Mouse (Mus musculus): Measurements from ENCODE around the gene Nhlh1. TPM values are rescaled to one million over a fixed set of nuclear protein-coding genes. Genes with fewer than 3 reads are reported as not detected.

Gene Nhlh1
- polyA plus RNA-seq, 1 experiment from 2014 or later = not detected

DNA sequence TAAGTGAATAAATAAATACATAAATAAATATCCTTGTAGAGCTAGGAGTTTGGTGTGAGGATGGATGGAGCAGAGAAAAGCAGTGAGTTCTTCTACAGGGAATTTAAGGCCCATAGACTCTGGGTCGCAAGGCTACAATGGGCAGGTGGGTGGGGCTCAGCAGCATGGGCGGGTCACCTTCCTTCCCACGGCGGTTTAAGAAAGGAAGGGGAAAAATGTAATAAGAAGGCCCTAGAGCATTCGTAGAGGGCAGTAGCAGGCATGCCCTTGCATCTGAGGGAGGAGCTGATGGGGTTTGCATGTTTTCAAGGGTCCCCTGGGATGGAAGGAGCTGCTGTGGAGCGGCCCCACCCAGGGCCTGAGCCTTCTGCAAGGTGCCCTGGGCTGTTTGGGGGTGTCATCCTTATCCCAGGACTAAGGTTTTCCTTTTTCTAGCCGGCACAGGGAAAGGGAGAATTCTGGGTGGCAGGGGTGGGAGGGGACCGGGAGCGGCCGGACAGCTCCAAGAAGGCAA lies 4.5 kb downstream of the Nhlh1 start:
- ATAC-seq (ENCODE audit: low read depth) (no peak), DNase-seq (no peak)
- peaks cover 7% of the 10 kb centered on the region; the same call in 1 of the 2 replicates for H3K4me1 ChIP-seq (replicated peaks)
- no peak overlapping the region for H3K4me3 ChIP-seq (replicated peaks)
- no peaks in the 10 kb centered on the region for H3K36me3 ChIP-seq
- no peak overlapping the region for H3K9ac ChIP-seq
- 13% methylated on average over 10 of the region's 10 CpGs for WGBS (ENCODE audit: insufficient replicate concordance)
- H3K27ac ChIP-seq = no peak overlapping the region
- H3K9me3 ChIP-seq (replicated peaks) = no peaks in the 10 kb centered on the region
- H3K4me2 ChIP-seq = no peak overlapping the region
- peaks cover 62% of the 10 kb centered on the region for H3K27me3 ChIP-seq

DNA sequence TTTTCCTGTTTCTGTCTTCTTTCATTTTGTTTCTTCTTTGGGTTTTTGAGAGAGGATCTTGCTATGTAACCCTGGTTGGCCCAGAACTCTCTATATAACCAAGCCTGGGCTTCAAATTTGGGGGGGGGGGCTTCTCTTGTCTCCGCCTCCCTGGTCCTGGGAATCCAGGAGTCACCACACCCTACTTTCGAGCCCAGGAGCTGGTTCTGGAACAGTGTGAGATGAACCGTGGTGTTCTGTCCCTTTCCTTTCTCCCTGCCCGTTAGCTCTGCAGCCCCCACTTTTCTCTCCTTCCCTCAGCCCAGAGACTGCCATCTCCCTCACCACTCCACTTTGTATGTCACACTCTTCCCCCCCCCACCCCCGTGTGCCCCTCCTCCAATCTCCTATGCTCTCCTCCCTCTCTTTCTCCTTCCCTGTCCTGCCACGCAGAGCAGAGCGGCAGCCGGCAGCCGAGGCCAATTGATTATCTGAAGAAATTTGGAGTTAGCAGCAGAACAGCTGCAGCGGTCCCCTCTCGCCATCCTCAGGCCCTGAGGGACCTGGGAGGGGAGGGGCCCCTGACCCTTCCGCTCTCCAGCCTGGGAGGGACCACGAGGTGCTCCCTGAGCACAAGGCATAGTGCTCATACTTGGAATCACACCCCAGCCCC lies 8.1 kb downstream of the Nhlh1 start:
- Histone ChIP-seq H3K4me3 (replicated peaks) (no peak overlapping the region), H3K36me3 (no peaks in the 10 kb centered on the region), H3K9me3 (replicated peaks) (no peaks in the 10 kb centered on the region), H3K27me3 (peaks cover 32% of the 10 kb centered on the region), H3K27ac (no peak overlapping the region), H3K4me1 (replicated peaks) (peaks cover 7% of the 10 kb centered on the region; the same call in 1 of the 2 replicates), H3K4me2 (no peak overlapping the region), H3K9ac (no peak overlapping the region)
- ATAC-seq (ENCODE audit: low read depth) = no peak
- DNase-seq = no peak
- WGBS (ENCODE audit: insufficient replicate concordance) = 34% methylated on average over 13 of the region's 13 CpGs

DNA sequence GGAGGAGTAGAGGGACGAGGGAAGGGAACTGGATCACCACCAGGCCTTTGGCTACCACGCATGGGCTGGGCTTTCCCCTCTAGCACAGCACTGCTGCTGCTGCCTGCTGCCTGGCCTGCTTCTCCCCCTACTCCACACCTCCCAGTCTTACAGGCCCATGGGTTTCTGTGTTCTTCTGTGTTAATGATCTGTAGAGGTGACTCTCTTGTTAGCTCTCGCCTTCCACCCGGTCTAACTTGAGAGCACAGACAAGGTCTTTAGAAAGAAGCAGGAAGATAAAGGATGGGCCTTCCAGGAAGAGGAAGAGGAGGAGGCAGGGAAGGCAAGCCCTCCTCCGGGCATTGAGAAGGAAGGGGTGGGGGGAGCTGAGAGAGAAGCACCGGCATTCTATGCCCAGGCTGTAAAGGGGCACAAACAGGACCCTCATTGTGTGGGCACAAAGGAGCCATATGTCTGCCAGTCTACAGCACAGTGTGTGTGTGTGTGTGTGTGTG lies 9.1 kb downstream of the Nhlh1 start:
- H3K27ac ChIP-seq = no peak overlapping the region
- 15% methylated on average over 6 of the region's 6 CpGs for WGBS (ENCODE audit: insufficient replicate concordance)
- H3K4me2 ChIP-seq = no peak overlapping the region
- 0 out of 2 replicates have a peak overlapping the region, but pooled peaks have one; percentile 4 for H3K4me3 ChIP-seq (replicated peaks)
- no peaks in the 10 kb centered on the region for H3K9me3 ChIP-seq (replicated peaks)
- H3K27me3 ChIP-seq = peaks cover 22% of the 10 kb centered on the region
- H3K4me1 ChIP-seq (replicated peaks) = no peaks in the 10 kb centered on the region
- H3K36me3 ChIP-seq = no peaks in the 10 kb centered on the region
- ATAC-seq (ENCODE audit: low read depth) = no peak
- no peak overlapping the region for H3K9ac ChIP-seq
- no peak for DNase-seq

DNA sequence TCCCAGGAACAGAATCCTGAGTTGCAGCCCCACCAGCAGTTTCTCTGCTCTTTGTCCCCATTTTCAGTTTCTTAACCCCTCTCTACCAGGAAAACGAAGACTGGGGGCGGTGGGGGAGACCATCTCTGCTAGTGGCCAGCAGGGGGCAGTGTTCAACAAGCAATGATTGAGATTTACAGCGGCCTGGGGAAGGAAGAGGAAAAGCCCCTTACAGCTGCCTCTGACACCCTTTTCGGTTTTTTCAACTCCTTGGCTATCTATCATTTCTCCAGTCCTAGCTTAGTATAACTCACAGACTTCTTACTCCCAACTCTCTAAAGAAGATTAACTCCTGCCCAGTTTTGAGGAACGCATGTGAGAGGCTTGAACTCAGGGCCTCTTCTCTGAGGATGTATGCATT lies 10.4 kb downstream of the Nhlh1 start:
- Histone ChIP-seq H3K4me2 (no peak overlapping the region; the same call in 1 of the 2 replicates), H3K9me3 (replicated peaks) (no peaks in the 10 kb centered on the region), H3K9ac (no peak overlapping the region), H3K27me3 (peaks cover 9% of the 10 kb centered on the region), H3K4me1 (replicated peaks) (no peaks in the 10 kb centered on the region), H3K36me3 (no peaks in the 10 kb centered on the region), H3K27ac (no peak overlapping the region), H3K4me3 (replicated peaks) (no peak overlapping the region)
- ATAC-seq (ENCODE audit: low read depth) = no peak
- WGBS (ENCODE audit: insufficient replicate concordance) = 13% methylated on average over 5 of the region's 5 CpGs
- DNase-seq = no peak

DNA sequence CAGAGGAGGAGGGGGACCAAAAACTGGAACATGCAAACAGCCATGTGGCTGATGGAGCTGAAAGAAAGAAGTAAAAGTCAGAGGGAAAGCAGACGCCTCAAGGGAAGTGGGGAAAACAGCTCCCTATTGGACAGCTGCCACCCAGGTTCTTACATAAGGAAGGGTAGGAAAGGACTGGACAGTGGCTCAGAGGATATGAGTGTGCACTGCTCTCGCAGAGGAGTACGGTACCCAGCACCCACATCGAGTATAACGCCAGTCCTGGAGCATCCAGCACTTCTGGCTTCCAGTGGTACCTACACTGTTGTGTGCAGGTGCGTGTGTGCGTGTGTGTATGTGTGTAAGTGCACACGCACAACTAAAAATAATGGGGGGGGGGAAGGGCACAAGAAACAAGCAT lies 11.0 kb downstream of the Nhlh1 start:
- WGBS (ENCODE audit: insufficient replicate concordance) = 61% methylated on average over 8 of the region's 8 CpGs
- H3K4me3 ChIP-seq (replicated peaks) = no peak overlapping the region
- H3K9me3 ChIP-seq (replicated peaks) = no peaks in the 10 kb centered on the region
- no peak overlapping the region for H3K27ac ChIP-seq
- no peak overlapping the region for H3K4me2 ChIP-seq
- H3K4me1 ChIP-seq (replicated peaks) = no peaks in the 10 kb centered on the region
- H3K9ac ChIP-seq = no peak overlapping the region
- ATAC-seq (ENCODE audit: low read depth) = no peak
- no peak for DNase-seq
- H3K27me3 ChIP-seq = 0 out of 2 replicates have a peak, but pooled peaks cover 4% of the 10 kb centered on the region
- no peaks in the 10 kb centered on the region for H3K36me3 ChIP-seq

DNA sequence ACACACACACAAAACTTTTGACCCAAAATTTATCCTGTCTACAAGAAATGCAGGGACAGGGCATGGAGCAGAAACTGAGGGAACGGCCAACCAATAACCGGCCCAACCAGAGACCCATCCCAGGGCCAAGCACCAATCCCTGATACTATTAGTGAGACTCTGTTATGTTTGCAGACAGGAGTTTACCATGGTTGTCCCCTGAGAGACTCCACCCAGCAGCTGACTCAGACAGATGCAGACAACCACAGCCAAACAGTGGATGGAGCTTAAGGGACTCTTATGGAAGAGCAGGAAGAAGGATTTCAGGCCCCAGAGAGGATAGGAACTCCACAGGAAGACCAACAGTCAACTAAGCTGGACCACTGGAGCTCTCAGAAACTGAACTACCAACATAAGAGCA lies 27.5 kb downstream of the Nhlh1 start:
- H3K9me3 ChIP-seq (replicated peaks) = no peaks in the 10 kb centered on the region
- no peaks in the 10 kb centered on the region for H3K36me3 ChIP-seq
- peaks cover 13% of the 10 kb centered on the region for H3K4me1 ChIP-seq (replicated peaks)
- no peak for DNase-seq
- H3K9ac ChIP-seq = no peak overlapping the region
- H3K4me2 ChIP-seq = no peak overlapping the region
- H3K27me3 ChIP-seq = peaks cover 18% of the 10 kb centered on the region
- WGBS (ENCODE audit: insufficient replicate concordance) = 88% methylated on average over 2 of the region's 2 CpGs
- ATAC-seq (ENCODE audit: low read depth) = no peak
- no peak overlapping the region for H3K27ac ChIP-seq
- no peak overlapping the region for H3K4me3 ChIP-seq (replicated peaks)

DNA sequence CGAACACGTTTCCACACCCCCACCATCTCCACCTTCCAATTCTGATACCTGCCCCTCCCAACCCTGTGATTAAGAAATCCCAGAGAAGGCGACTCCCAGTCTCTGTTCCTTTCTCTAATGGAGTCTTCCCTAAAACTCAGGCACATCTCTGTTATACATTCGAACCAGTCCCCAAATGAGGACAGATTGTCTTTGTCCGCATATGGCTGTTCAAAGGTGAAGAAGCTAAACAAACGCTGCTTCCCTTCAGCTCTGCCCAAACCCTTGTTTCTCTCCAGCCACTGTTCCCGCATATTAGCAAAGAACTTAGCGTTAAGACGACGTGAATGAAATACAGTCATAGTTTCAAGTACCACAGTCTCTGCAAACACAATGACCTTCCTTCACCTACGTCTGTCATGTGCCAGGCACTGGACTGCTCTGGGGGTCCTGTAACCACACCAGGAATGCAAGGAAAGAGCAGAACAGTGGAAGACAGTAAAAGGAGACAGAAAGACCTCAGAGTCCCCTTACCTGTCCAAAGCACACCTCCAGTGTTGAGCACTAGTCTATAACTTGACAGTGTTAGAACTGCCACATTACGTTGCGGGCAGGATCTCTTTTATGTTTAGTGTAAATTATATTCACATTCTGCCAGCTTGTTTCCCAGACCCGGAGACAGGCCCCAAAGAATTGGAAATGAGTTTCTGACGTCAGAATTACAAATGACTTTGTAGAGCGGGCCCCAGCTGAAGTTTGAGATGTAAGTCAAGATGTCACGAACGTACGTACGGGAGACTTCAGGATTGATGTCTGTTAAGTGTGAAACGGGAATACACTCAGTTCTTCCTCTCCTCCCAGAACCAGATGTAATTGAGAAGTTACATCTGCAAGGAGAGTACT lies 28.7 kb downstream of the Nhlh1 start, which contains the start of gene Vangl2:
Gene Vangl2 (minus strand): TSS at position 51 of the 882 bp plus-strand sequence.
- H3K4me1 ChIP-seq (replicated peaks) = peaks cover 13% of the 10 kb centered on the region
- WGBS (ENCODE audit: insufficient replicate concordance) = 70% methylated on average over 21 of the region's 21 CpGs
- H3K36me3 ChIP-seq = no peaks in the 10 kb centered on the region
- DNase-seq (no peak), ATAC-seq (ENCODE audit: low read depth) (no peak)
- H3K4me2 ChIP-seq = peak within 1 kb of the TSS; percentile 78
- peak within 1 kb of the TSS; percentile 66 for H3K4me3 ChIP-seq (replicated peaks)
- peak within 1 kb of the TSS; percentile 66 for H3K9ac ChIP-seq
- H3K27me3 ChIP-seq = peaks cover 18% of the 10 kb centered on the region
- no peaks in the 10 kb centered on the region for H3K9me3 ChIP-seq (replicated peaks)
- H3K27ac ChIP-seq = no peak within 1 kb of the TSS

DNA sequence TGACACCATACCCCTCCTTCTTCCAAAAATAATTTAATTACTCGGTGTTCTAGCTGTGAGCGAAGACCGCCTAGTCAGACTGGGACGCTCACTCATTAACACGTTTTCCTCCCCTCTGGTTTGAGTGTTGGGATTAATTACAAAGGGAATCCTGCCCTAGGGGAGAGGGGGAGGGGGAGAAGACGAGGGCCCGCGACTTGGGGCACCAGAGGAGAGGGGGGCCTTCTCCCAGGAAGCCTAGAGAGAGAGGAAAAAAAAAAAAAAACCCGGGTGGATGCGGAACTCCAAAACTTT lies 29.6 kb downstream of the Nhlh1 start:
- Histone ChIP-seq H3K9ac (no peak overlapping the region), H3K9me3 (replicated peaks) (no peaks in the 10 kb centered on the region), H3K4me1 (replicated peaks) (peaks cover 13% of the 10 kb centered on the region), H3K27ac (no peak overlapping the region), H3K36me3 (no peaks in the 10 kb centered on the region), H3K4me2 (peak overlapping the region; percentile 78), H3K27me3 (peaks cover 18% of the 10 kb centered on the region), H3K4me3 (replicated peaks) (peak overlapping the region; percentile 66; the same call in 1 of the 2 replicates)
- ATAC-seq (ENCODE audit: low read depth) (no peak), DNase-seq (no peak)
- 49% methylated on average over 10 of the region's 10 CpGs for WGBS (ENCODE audit: insufficient replicate concordance)

DNA sequence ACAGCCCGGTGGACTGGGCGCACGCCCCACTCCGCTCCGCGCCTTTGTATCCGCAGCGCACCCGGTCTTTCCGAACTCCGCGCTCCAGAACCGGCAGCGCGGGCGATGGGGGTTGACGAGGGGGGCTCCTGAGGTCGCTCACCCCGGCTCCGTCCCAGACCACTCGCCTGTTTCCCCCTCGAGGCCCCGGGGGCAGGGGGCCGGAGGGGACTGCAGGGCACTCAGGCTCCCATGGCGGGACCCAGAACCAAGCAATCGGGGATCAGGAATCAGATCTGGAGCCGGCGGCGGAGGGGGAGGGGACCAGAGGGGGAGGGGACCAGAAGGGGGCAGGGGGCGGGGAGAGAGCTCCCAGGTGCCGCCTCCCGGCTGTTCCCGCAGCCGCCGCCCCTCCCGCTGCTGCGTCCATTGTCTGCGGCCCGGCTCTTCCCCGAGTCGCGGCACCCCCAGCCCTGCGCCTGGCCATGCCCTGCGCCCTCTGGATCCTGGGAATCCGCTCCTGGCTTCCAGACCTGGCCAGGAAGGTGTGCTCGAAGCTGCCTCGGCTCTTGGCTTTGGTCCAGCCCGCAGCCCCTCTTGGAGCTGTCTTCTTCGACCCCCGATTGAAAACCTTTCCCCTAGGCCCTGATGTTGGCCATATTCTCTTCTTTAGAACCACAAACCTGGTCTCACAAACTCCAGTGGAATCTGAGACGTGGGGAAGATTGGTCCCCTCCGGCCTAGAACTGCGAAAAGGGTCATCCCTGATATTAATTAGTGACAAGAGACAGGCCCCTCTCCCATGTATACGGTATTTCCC lies 30.2 kb downstream of the Nhlh1 start:
- Histone ChIP-seq H3K9ac (peak overlapping the region; percentile 66), H3K27ac (no peak overlapping the region), H3K9me3 (replicated peaks) (no peaks in the 10 kb centered on the region), H3K4me1 (replicated peaks) (peaks cover 13% of the 10 kb centered on the region), H3K4me3 (replicated peaks) (peak overlapping the region; percentile 66), H3K36me3 (no peaks in the 10 kb centered on the region), H3K27me3 (peaks cover 18% of the 10 kb centered on the region), H3K4me2 (peak overlapping the region; percentile 78)
- ATAC-seq (ENCODE audit: low read depth) = peak; percentile 71
- WGBS (ENCODE audit: insufficient replicate concordance) = 2% methylated on average over 54 of the region's 54 CpGs
- DNase-seq = peak; percentile 47

DNA sequence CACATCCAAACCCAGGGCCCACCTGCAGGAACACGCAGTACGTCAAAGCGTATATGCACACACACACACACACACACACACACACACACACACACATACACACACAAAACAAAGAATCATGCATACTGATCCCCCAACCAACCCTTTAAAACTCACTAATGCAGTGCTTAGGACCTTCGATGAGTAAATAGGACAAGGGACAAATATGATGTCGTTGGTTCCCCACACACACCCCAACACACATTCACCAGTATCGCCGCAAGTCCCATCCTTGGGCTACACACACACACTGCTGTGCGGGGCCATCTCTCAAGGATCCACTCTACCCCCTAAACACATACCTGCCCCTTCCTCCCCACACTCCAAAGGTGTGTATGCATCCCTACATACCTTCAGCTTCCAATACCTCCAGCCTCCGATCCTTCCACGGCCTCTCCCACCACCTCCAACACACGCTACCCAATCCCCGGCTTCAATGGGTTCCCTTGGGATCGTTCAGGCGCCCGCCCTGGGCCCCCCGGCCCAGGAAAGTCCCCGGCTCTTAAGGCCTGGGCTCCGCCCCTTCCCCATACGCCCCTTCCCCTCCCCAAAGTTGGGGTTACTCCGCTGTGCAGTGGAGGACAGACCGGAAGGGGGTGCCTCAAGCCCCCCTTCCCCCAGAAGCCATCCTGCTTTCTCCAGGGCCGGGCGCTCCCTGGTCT lies 31.0 kb downstream of the Nhlh1 start:
- ATAC-seq (ENCODE audit: low read depth) (peak; percentile 35), DNase-seq (no peak)
- H3K36me3 ChIP-seq = no peaks in the 10 kb centered on the region
- H3K4me1 ChIP-seq (replicated peaks) = peaks cover 13% of the 10 kb centered on the region
- peak overlapping the region; percentile 66 for H3K9ac ChIP-seq
- H3K27me3 ChIP-seq = peaks cover 18% of the 10 kb centered on the region
- 14% methylated on average over 23 of the region's 23 CpGs for WGBS (ENCODE audit: insufficient replicate concordance)
- peak overlapping the region; percentile 78 for H3K4me2 ChIP-seq
- no peaks in the 10 kb centered on the region for H3K9me3 ChIP-seq (replicated peaks)
- peak overlapping the region; percentile 66 for H3K4me3 ChIP-seq (replicated peaks)
- no peak overlapping the region for H3K27ac ChIP-seq
